Mouse (Mus musculus) stomach, postnatal 0 days (tissue): ENCODE measurements at regions not wholly inside any gene's neighbourhood (a gene's known extent, or its start where the extent isn't known, plus 50 kb on each side); places are given as distances from the start of the nearest gene placed in this dataset.

ENCODE experiments used
- CTCF ChIP-seq: IDR thresholded peaks from 2 replicates; pipeline ENCODE4 v1.5.1; 2016; ENCODE audit warnings: antibody characterized with exemption, low read depth, mild to moderate bottlenecking, moderate library complexity
- EP300 ChIP-seq: optimal IDR thresholded peaks from 2 replicates; pipeline ENCODE3; 2016; ENCODE audit warnings: antibody characterized with exemption

- TF ChIP-seq EP300 (no peak), CTCF (no peak)
Observed at GRCm38 (mm10) chr15:74412261-74412660, 223.9 kb downstream of the Mroh4 start.
